Mouse (Mus musculus) intestine, embryonic 14.5 days (tissue): ENCODE measurements around the gene Tm4sf4. TPM values are rescaled to one million over a fixed set of nuclear protein-coding genes. Genes with fewer than 3 reads are reported as not detected.

Source experiments
- ATAC-seq: fragments of 200-750 bp; cut with Nextera tagmentation; replicated peaks from 2 replicates; pipeline ENCODE4 v1.8.0; 2017; ENCODE audit warnings: low read depth, moderate number of reproducible peaks, moderate TSS enrichment, moderate library complexity; ENCODE audit not compliant: low FRiP score, low TSS enrichment
- DNase-seq: peaks from one replicate; pipeline ENCODE4 v3.0.0-alpha.2; 2018; ENCODE audit warnings: low spot score
- H3K27ac ChIP-seq: fragments of 300-500 bp; sonication (generic); 2 replicates; pipeline ENCODE4 v1.5.1; 2014; ENCODE audit warnings: low read depth, mild to moderate bottlenecking, control low read depth
- H3K27me3 ChIP-seq: fragments of 300-500 bp; sonication (generic); replicated peaks from 2 replicates; pipeline ENCODE4 v1.6.1; 2014; ENCODE audit warnings: low read length, control low read depth; ENCODE audit not compliant: control insufficient read depth, insufficient read depth
- H3K36me3 ChIP-seq: fragments of 300-500 bp; sonication (generic); 2 replicates; pipeline ENCODE4 v1.6.1; 2014; ENCODE audit warnings: low read length, control low read depth; ENCODE audit not compliant: control insufficient read depth, insufficient read depth
- H3K4me1 ChIP-seq: fragments of 300-500 bp; sonication (generic); replicated peaks from 2 replicates; pipeline ENCODE4 v1.6.1; 2014; ENCODE audit warnings: low read length, control low read depth, mixed read lengths; ENCODE audit not compliant: control insufficient read depth, insufficient read depth
- H3K4me2 ChIP-seq: fragments of 300-500 bp; sonication (generic); 2 replicates; pipeline ENCODE4 v1.6.1; 2014; ENCODE audit warnings: low read length
- H3K4me3 ChIP-seq: fragments of 300-500 bp; sonication (generic); 2 replicates; pipeline ENCODE4 v1.5.1; 2014; ENCODE audit warnings: low read depth, low read length, control low read depth, mixed read lengths
- H3K9ac ChIP-seq: fragments of 300-500 bp; sonication (generic); 2 replicates; pipeline ENCODE4 v1.6.1; 2014; ENCODE audit warnings: mild to moderate bottlenecking, low read length
- H3K9me3 ChIP-seq: fragments of 300-500 bp; sonication (generic); 2 replicates; pipeline ENCODE4 v1.6.1; 2016; ENCODE audit warnings: low read length, control low read depth; ENCODE audit not compliant: control insufficient read depth
- WGBS: fragments of 180-500 bp; shearing (Covaris S2); extraction: QIAGEN DNeasy Blood & Tissue Kit; methylation state at CpG from one replicate; pipeline ENCODE4 v1.1.7; 2014; 5-methylcytosine and 5-hydroxymethylcytosine counted together
- polyA plus RNA-seq: library from polyadenylated mRNA; unstranded; fragments of >200 nt; fragmentation: Nextera tagmentation; extraction: Ambion mirVana; gene quantifications from 2 replicates; pipeline ENCODE4 v1.2.1, GENCODE M21; 2014

Gene Tm4sf4
- polyA plus RNA-seq, 1 experiment from 2014 or later: 53.0 TPM

- H3K4me3 ChIP-seq: no peak overlapping the region
- WGBS: 82% methylated on average over 4 of the region's 4 CpGs
- no peak for ATAC-seq
Measured at GRCm38 (mm10) chr3:57486068-57486467, 61.0 kb downstream of the Tm4sf4 start.

DNA sequence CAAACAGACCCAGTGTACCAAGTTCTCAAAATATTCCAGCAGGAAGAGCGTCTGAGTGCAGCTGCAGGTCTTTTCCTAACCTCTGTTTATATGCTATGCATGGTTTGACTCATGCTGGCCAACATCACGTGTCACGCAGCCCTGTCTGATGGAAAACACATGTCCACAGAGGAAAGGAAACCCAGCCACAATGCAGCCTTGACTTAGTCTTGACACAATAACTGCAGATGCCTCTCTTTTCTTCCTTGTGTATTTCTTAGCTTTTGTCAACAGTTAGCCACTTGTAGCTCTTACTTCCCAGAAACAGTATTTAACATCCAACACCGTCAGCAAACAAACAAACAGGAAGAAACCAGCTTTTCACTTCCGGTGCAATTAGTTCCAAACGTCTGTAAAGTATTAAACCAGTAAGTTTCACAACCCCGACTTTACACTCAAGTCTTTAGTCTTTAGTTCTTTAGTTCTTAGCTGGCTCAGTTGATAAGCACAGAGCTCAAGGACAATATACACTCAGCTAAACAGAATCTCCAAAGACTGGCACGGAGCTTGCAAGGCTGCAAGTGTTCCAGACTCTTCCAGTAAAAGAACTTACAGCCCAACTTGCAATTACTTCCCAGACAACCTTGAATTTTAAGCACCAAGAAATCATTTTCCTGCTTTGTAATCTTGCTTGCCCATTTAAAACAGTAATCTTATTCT, 62.5 kb downstream of the Tm4sf4 start:
- Histone ChIP-seq H3K4me1 (peaks cover 19% of the 10 kb centered on the region; the same call in 1 of the 2 replicates), H3K4me3 (no peak overlapping the region), H3K27ac (peak overlapping the region; percentile 89), H3K4me2 (peak overlapping the region; percentile 2; the same call in 1 of the 2 replicates), H3K27me3 (no peaks in the 10 kb centered on the region), H3K9me3 (no peaks in the 10 kb centered on the region), H3K36me3 (no peaks in the 10 kb centered on the region), H3K9ac (no peak overlapping the region)
- WGBS: 30% methylated on average over 8 of the region's 8 CpGs
- peak; percentile 93 for ATAC-seq
- peak; percentile 65 for DNase-seq

More at GRCm38 (mm10) chr3:57486068-57486467, 61.0 kb downstream of the Tm4sf4 start:
- Histone ChIP-seq H3K27ac (no peak overlapping the region), H3K9me3 (no peaks in the 10 kb centered on the region), H3K4me1 (peaks cover 19% of the 10 kb centered on the region; the same call in 1 of the 2 replicates), H3K36me3 (no peaks in the 10 kb centered on the region), H3K4me2 (no peak overlapping the region), H3K9ac (no peak overlapping the region), H3K27me3 (no peaks in the 10 kb centered on the region)
- DNase-seq: no peak

Other genes starting within 250 kb of the Tm4sf4 start
- gene Tm4sf1, start 123.3 kb upstream of the Tm4sf4 start, polyA plus RNA-seq: 64.0 and 64.4 TPM in 2 replicates
- gene Wwtr1, start 150.6 kb downstream of the Tm4sf4 start, polyA plus RNA-seq: 20.4 and 23.4 TPM in 2 replicates
- 86.8 and 95.9 TPM in 2 replicates for gene Commd2, start 226.4 kb downstream of the Tm4sf4 start, polyA plus RNA-seq